Mouse (Mus musculus) forebrain, embryonic 15.5 days (tissue): ENCODE results near the gene Sdccag8. TPM values are rescaled to one million over a fixed set of nuclear protein-coding genes. Genes with fewer than 3 reads are reported as not detected.

Experiments used
- ATAC-seq: fragments of 200-750 bp; cut with Nextera tagmentation; replicated peaks from 2 replicates; pipeline ENCODE4 v1.8.0; 2017; ENCODE audit warnings: mild to moderate bottlenecking, moderate TSS enrichment, moderate library complexity
- H3K27ac ChIP-seq: fragments of 300-500 bp; sonication (generic); replicated peaks from 2 replicates; pipeline ENCODE4 v1.5.1; 2015; ENCODE audit warnings: mild to moderate bottlenecking, inconsistent platforms
- H3K27me3 ChIP-seq: fragments of 300-500 bp; sonication (generic); 2 replicates; pipeline ENCODE4 v1.6.1; 2015; ENCODE audit warnings: inconsistent platforms
- H3K36me3 ChIP-seq: fragments of 300-500 bp; sonication (generic); 2 replicates; pipeline ENCODE4 v1.6.1; 2015; ENCODE audit warnings: mild to moderate bottlenecking, inconsistent platforms
- H3K4me1 ChIP-seq: fragments of 300-500 bp; sonication (generic); 2 replicates; pipeline ENCODE4 v1.6.1; 2015; ENCODE audit warnings: inconsistent platforms
- H3K4me2 ChIP-seq: fragments of 300-500 bp; sonication (generic); replicated peaks from 2 replicates; pipeline ENCODE4 v1.6.1; 2015; ENCODE audit warnings: mild to moderate bottlenecking, inconsistent platforms
- H3K4me3 ChIP-seq: fragments of 300-500 bp; sonication (generic); 2 replicates; pipeline ENCODE4 v1.5.1; 2015; ENCODE audit warnings: mild to moderate bottlenecking, inconsistent platforms
- H3K9ac ChIP-seq: fragments of 300-500 bp; sonication (generic); replicated peaks from 2 replicates; pipeline ENCODE4 v1.6.1; 2015; ENCODE audit warnings: mild to moderate bottlenecking, inconsistent platforms
- H3K9me3 ChIP-seq: fragments of 300-500 bp; sonication (generic); 2 replicates; pipeline ENCODE4 v1.6.1; 2016; ENCODE audit warnings: inconsistent platforms
- WGBS: fragments of 180-500 bp; shearing (Covaris S2); methylation state at CpG from one replicate; pipeline ENCODE4 v1.1.7; 2015; ENCODE audit warnings: mixed read lengths; 5-methylcytosine and 5-hydroxymethylcytosine counted together
- microRNA counts: library from miRNA; unstranded; fragments of <30 nt; microRNA quantifications from one replicate; lab custom pipeline; 2016
- microRNA-seq: library from miRNA; unstranded; fragments of <30 nt; microRNA quantifications from one replicate; pipeline ENCODE4, GENCODE M21; 2016
- polyA plus RNA-seq: library from polyadenylated mRNA; unstranded; fragments of >200 nt; fragmentation: Nextera tagmentation; extraction: Ambion mirVana; gene quantifications from 2 replicates; pipeline ENCODE4 v1.2.1, GENCODE M21; 2015

Gene Sdccag8
- polyA plus RNA-seq, 1 experiment from 2014 or later = 33.8 TPM

GRCm38 (mm10) chr1:177051366-177051963 lies 237.0 kb downstream of the Sdccag8 start:
- Histone ChIP-seq H3K4me2 (no peak overlapping the region), H3K27ac (peak overlapping the region; percentile 83), H3K9me3 (no peaks in the 10 kb centered on the region), H3K9ac (peak overlapping the region; percentile 10; the same call in 1 of the 2 replicates), H3K4me3 (no peak overlapping the region), H3K27me3 (no peaks in the 10 kb centered on the region), H3K4me1 (peaks cover 19% of the 10 kb centered on the region), H3K36me3 (peaks cover 3% of the 10 kb centered on the region; the same call in 1 of the 2 replicates)
- 0 out of 2 replicates have a peak, but pooled peaks have one; percentile 46 for ATAC-seq
- 55% methylated on average over 11 of the region's 11 CpGs for WGBS

- 0 out of 2 replicates have a peak, but pooled peaks have one; percentile 60 for ATAC-seq
- WGBS = 55% methylated on average over 2 of the region's 2 CpGs
Observed at GRCm38 (mm10) chr1:177054891-177055290, 240.4 kb downstream of the Sdccag8 start.

GRCm38 (mm10) chr1:177061761-177062160 lies 247.3 kb downstream of the Sdccag8 start:
- no peak overlapping the region for H3K9ac ChIP-seq
- no peak overlapping the region for H3K27ac ChIP-seq

More at GRCm38 (mm10) chr1:177054891-177055290, 240.4 kb downstream of the Sdccag8 start:
- Histone ChIP-seq H3K36me3 (no peaks in the 10 kb centered on the region), H3K4me1 (peaks cover 18% of the 10 kb centered on the region), H3K27ac (peak overlapping the region; percentile 63), H3K9me3 (no peaks in the 10 kb centered on the region), H3K4me3 (no peak overlapping the region), H3K4me2 (no peak overlapping the region), H3K9ac (no peak overlapping the region), H3K27me3 (no peaks in the 10 kb centered on the region)

GRCm38 (mm10) chr1:177065732-177066131 lies 251.3 kb downstream of the Sdccag8 start:
- H3K27me3 ChIP-seq = no peaks in the 10 kb centered on the region
- H3K27ac ChIP-seq = no peak overlapping the region
- H3K9ac ChIP-seq = no peak overlapping the region
- no peak overlapping the region for H3K4me2 ChIP-seq
- H3K4me3 ChIP-seq = no peak overlapping the region
- peaks cover 10% of the 10 kb centered on the region for H3K36me3 ChIP-seq
- ATAC-seq = no peak
- H3K4me1 ChIP-seq = no peaks in the 10 kb centered on the region
- no peaks in the 10 kb centered on the region for H3K9me3 ChIP-seq

More at GRCm38 (mm10) chr1:177061761-177062160, 247.3 kb downstream of the Sdccag8 start:
- WGBS = 86% methylated on average over 2 of the region's 2 CpGs
- no peak for ATAC-seq
- no peaks in the 10 kb centered on the region for H3K9me3 ChIP-seq
- H3K36me3 ChIP-seq = peaks cover 10% of the 10 kb centered on the region
- H3K27me3 ChIP-seq = no peaks in the 10 kb centered on the region
- no peak overlapping the region for H3K4me2 ChIP-seq
- H3K4me3 ChIP-seq = no peak overlapping the region
- no peaks in the 10 kb centered on the region for H3K4me1 ChIP-seq

- no peak overlapping the region for H3K4me3 ChIP-seq
- no peaks in the 10 kb centered on the region for H3K9me3 ChIP-seq
- H3K27ac ChIP-seq = no peak overlapping the region
- H3K9ac ChIP-seq = no peak overlapping the region
- no peak overlapping the region for H3K4me2 ChIP-seq
- no peak for ATAC-seq
- no peaks in the 10 kb centered on the region for H3K4me1 ChIP-seq
- no peaks in the 10 kb centered on the region for H3K27me3 ChIP-seq
- WGBS = 74% methylated on average over 8 of the region's 8 CpGs
- peaks cover 3% of the 10 kb centered on the region; the same call in 1 of the 2 replicates for H3K36me3 ChIP-seq
Observed at GRCm38 (mm10) chr1:177067123-177067646, 252.7 kb downstream of the Sdccag8 start.

GRCm38 (mm10) chr1:177069161-177069560 lies 254.7 kb downstream of the Sdccag8 start:
- WGBS = 81% methylated on average over 2 of the region's 2 CpGs

More at GRCm38 (mm10) chr1:177069161-177069560, 254.7 kb downstream of the Sdccag8 start:
- Histone ChIP-seq H3K9me3 (no peaks in the 10 kb centered on the region), H3K36me3 (0 out of 2 replicates have a peak, but pooled peaks cover 3% of the 10 kb centered on the region), H3K27ac (no peak overlapping the region), H3K27me3 (no peaks in the 10 kb centered on the region), H3K4me3 (no peak overlapping the region), H3K4me1 (no peaks in the 10 kb centered on the region), H3K4me2 (no peak overlapping the region), H3K9ac (no peak overlapping the region)
- ATAC-seq = no peak

MicroRNAs encoded within 50 kb of the gene (microRNA counts, 519-probe panel; counts per million panel counts)
- microRNA mmu-miR-350 (lab: Ali Mortazavi, UCI) = 3,520 counts per million, percentile 85 among the panel's probes with 10 or more counts

Small RNA genes within 50 kb of the gene (microRNA-seq; reads per million reads assigned to microRNA genes)
- gene Gm25993 (not detected), gene Mir350 (897 reads per million, percentile 79 among the genes with 10 or more reads in this experiment)

Other genes with a start within 250 kb of the Sdccag8 start
- gene Cep170, start 593 bp upstream of the Sdccag8 start, polyA plus RNA-seq = 141 and 149 TPM in 2 replicates